Mouse (Mus musculus): ENCODE data around the gene Rpn1.

Gene Rpn1

DNA sequence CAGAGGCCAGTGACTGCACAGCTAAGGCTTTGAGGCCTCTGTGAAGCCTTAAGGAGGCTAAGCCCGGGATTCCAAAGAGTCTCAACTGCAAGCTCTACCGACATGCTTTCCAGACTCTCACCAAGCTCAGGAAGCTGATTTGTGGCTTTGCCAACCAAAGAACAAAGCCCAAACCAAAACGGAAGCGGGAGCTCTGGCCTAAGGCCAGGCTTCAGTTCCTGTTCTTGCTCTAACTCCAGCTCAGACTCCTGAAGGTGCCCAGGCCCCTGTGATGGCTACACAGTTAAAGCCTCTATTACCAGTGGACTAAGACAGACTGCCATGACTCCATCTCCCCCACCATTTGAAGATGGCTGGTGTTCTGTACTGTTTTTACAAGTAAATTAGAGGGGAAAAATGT, 19.2 kb upstream of the Rpn1 start:
- CTCF ChIA-PET, result interaction anchor here (0.6 kb wide), 1 partner anchor 131 kb away, joined by 4 read pairs; no protein-coding TSS in a partner anchor

DNA sequence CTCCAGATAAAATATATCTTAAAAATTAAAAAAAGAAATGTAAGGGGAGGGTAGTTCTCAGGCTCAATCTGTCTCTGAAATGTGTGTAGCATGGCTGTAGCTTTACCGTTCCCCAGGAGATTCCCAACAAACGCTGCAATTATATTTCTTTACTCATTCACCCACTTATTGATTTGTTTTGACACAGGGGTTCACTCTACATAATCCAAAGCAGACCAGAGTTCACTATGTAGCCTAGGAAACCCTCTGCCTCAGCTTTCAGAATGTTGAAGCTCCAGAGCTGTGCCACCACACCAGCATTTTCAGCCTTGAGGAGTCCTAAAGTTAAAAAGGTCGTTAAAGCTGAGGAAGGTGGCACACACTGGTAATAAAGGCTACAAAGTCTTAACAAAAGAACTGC, 18.3 kb upstream of the Rpn1 start:
- CTCF ChIA-PET, result interaction anchor here (0.6 kb wide), 1 partner anchor 130 kb away, joined by 4 read pairs; no protein-coding TSS in a partner anchor

DNA sequence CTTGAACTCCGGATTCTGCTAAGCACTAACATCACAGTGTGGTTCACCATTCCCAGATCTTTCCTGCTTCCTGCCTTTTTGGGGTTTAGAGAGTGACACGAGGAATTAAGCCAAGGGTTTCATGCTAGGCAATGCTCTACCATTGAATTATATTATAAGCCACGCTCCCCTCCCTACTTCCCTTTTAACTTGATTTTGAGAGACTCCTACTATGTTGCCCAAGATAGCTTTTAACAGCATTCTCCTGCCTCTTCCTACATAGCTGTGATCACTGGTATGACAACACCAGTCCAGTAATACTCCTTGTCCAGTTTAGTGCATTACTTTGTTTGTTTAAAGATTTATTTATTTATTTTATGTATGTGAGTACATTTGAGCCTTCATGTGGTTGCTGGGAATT, 16.6 kb upstream of the Rpn1 start:
- CTCF ChIA-PET, result no interaction called here

DNA sequence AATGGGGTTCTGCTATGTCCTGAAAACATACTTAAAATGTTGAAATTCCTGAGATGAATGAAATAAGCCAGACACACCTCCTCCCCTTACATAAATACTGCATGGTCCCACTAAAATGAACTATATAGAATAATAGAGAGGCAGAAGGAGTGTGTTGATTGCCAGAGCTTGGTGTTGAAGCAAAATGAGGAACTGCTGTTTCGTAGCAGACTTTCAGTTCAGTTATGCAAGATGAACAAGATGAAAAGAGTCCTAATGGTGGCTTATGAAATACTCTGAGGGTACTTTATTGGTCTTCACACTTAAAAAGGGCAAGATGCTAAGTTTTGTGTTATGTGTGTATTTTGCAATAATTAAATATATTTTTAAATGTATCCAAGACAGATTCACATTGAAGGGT, 15.5 kb upstream of the Rpn1 start:
- CTCF ChIA-PET, result interaction anchor here (0.6 kb wide), 1 partner anchor 30 kb away, joined by 3 read pairs; no protein-coding TSS in a partner anchor

DNA sequence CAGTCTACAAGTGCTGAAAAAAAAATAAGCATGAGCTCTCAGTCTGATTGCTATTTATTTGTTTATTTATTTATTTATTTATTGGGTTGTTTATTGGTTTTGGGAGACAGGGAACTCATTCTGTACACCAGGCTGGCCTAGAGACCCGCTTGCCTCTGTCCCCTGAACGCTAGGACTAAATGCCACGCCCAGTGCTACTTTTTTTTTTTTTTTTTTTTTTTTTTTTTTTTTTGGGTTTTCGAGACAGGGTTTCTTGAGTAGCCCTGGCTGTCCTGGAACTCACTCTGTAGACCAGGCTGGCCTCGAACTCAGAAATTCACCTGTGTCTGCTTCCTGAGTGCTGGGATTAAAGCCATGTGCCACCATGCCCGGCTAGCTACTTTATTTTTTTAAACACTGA, 13.8 kb upstream of the Rpn1 start:
- CTCF ChIA-PET, result no interaction called here

DNA sequence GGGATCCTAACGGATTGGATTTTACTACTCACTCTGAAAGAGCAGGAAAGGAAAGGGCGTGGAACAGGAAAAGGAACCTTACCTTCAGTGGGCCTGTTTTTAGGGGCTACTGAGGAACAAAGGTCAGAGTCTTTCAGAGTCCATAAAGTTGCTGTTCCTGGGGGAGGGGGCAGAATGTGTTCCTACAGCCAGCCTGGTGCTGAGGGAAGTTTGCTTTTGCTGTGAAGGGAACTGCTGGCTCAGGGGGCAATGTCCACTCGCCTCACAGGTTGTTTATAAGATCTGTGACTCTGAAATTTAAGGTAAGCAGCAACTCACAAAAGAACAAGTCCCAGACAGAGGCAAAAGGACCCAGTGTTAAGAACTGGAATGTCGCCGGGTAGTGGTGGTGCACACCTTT, 13.1 kb upstream of the Rpn1 start:
- CTCF ChIA-PET, result no interaction called here

DNA sequence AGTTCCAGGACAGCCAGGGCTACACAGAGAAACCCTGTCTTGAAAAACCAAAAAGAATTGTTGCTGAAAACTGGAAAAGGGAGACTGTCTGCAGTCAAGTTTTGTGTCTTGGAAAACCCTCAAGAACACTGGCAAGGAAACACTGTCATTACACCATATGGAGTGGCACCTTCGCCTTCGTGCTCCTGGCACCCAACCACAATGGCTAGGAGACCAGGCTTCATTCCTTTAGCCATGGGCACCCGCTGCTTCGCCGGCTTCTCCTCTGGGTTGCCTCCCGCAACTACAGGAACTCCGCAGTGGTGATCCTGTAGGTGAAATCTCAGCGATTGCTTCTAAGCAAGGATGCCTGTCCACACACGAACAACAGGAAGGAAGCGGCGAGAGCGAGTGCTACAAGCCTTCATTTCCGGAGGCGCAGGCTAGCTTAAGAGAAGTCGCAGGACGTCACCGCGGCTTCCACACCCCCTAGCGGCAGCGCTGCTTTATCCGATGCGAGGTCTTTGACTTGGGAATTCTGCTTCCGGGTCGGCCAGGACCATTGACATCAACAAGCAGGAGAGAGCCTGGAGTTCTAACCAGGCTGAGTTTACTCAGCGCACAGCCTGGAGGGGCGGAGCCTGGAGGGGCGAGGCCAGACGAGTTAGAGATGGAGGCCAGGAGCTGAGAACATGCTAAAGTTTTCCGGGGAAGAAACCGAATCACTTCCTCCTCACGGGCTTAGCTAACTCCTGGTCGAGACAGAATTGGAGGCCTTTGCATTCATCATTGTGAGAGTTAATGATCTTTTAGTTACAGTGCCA, 9.3 kb upstream of the Rpn1 start:
- CTCF ChIA-PET, result interaction anchor here (1.0 kb wide), 1 partner anchor 30 kb away, joined by 4 read pairs; the partner anchor contains the start of gene Rab7

DNA sequence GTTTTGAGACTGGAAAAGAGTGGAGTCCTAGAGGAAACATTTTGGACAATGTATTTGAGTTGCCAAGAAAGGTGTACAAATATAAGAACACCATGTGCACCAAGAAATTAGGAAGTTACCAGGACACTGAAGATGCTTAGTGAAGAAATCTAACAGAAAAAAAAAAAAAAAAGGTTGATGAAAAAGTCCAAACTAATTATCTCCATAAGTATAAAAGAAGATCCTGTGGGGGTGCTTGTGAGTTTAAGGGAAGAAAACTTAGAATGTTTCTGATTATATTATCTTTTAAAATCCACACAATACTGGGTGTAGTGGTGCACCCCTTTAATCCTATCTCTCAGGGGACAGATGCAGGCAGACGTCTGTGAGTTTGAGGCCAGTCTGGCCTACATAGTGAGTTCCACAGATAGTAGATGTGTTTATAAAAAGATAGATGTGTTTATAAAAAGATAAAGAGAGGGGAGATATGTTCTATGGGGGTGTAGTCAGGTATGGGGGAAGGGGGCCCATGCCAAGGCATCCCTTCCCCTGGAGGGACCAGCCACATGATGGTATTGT, 8.2 kb upstream of the Rpn1 start:
- CTCF ChIA-PET, result no interaction called here

DNA sequence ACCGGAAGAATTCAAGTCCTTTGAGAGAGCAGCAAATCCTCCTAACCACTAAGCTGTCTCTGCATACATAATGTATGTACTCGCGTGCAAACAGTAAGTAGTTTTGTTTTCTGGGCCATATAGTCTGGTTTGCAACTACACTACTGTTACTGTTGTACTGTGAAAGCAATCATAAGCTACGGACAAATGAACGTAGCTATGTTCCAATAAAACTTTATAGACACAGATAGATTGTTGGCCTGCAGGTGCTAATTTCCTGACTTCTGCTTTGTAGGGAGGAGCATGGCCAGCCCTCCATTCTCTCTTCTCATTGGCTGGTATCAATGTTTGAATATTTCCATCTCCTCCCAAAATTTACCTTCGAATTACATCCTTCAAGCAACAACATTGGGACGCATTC, 1.2 kb upstream of the Rpn1 start:
- CTCF ChIA-PET, result interaction anchor here (0.5 to 1.4 kb wide), 3 partner anchors 38 to 1698 kb away, joined by 3 to 4 read pairs (median 4); partner anchors contain the start of gene Rab7

DNA sequence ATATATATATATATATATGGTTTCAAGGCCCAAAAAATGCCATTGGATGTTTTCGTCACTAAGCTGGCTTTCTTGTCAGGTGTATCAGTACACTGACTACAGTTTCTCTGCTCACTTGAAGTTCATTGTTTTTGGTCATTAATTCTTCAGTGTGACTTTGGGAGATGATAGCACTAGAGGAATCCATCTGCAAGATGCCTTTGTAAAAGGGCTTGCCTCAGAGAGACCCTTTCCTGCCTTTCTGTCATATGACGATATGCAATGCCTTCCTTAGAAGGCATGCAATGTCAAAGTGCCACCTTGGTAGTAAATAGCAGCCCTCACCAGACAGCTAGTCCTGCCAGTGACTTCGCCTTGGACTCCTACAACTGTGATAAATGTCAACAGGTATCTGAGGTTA, 610 bp upstream of the Rpn1 start:
- CTCF ChIA-PET, result interaction anchor here (1.4 kb wide), 1 partner anchor 38 kb away, joined by 4 read pairs; the partner anchor contains the start of gene Rab7

DNA sequence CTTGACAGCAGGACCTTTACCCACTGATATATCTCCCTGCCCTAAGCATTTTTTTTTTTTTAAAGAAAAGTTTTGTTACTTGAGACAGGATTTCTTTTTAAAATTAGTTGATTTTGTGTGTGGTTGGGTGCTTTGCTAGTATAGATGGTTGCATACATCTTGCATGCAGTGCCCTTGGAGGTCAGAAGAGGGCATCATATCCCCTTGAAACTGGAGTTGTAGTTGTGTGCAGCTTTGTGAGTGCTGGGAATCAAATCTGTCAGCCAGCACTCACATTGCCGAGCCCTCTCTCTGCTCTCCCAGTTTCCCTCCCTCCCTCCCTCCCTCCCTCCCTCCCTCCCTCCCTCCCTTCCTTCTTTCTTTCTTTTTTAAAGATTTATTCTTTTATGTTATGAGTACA, 4.7 kb downstream of the Rpn1 start:
- CTCF ChIA-PET, result interaction anchor here (1.4 kb wide), 1 partner anchor 9 kb away, joined by 3 read pairs; no protein-coding TSS in a partner anchor

DNA sequence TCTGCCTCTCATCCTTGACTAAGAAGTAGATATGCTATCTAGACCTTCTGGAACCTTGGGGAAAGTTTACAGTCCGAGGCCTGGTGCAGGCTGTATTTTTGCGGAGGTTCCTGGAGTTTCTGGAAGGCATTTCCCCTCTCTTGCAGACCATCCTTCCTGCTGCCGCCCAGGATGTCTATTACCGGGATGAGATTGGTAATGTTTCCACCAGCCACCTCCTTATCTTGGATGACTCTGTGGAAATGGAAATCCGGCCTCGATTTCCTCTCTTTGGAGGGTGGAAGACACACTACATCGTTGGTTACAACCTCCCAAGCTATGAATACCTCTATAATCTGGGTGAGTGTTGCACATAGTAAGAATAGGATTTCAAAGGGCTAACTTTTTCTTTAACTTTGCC, 11.1 kb downstream of the Rpn1 start:
- CTCF ChIA-PET, result interaction anchor here (0.6 kb wide), 1 partner anchor 11 kb away, joined by 3 read pairs; the partner anchor contains the start of gene Rpn1

DNA sequence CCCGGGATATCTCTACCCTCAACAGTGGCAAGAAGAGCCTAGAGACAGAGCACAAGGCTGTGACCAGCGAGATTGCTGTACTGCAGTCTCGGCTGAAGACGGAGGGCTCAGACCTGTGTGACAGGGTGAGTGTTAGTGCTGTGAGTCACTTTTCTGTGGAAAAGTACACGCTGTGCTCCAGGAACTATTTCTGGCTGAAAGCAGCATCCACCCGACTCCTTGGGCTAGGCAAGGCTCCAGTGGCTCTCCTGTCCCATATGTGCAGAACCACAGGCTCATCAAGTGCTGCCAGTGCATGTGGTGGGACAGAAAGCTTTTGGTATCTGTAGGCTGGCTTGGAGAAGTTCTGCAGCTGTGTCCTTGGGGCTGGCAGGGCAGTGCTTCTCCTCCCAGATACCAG, 17.8 kb downstream of the Rpn1 start:
- CTCF ChIA-PET, result no interaction called here

DNA sequence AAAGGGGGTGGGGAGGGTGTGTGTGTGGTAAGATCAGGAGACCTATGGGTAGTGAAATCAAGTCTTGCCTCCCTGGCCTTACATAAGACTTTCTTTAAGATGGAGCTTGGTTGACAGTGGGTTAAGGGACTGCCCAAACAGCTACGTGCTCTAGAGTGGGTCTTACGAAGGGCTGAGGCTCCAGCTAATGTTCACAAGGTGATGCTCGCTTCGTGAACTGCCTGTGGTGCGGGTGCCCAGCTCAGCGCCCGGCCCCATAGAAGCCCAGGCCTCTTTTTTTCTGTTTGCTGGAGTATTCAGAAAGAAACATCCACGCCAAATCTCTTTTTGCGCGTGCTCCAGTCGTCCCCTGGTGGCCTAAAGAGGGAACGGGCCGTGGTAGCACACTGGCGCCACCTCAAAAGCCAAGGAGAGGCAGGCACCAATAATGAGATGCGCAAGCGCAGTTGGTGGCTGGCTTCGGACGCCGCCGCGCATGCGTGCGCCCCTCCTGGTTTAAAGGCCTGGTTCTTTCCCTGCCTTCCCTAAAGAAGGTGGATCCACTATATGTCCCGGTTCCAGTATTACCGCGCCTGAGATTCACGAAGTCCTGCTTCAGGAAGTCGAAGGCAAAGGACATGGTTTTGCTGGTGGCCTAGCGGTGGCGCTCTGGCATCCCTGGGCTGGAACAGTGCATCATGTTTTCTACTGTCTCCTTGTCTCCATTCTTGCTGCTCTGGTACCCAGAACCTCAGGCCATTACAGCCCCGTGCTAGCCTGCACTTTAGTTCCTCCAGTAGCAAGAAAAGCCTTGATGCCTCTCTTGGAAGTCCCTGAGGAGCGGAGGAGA, 21.7 kb downstream of the Rpn1 start:
- CTCF ChIA-PET, result interaction anchor here (0.7 to 0.8 kb wide), 2 partner anchors 9 to 61 kb away, joined by 3 to 5 read pairs; partner anchors contain the start of gene Rab7

DNA sequence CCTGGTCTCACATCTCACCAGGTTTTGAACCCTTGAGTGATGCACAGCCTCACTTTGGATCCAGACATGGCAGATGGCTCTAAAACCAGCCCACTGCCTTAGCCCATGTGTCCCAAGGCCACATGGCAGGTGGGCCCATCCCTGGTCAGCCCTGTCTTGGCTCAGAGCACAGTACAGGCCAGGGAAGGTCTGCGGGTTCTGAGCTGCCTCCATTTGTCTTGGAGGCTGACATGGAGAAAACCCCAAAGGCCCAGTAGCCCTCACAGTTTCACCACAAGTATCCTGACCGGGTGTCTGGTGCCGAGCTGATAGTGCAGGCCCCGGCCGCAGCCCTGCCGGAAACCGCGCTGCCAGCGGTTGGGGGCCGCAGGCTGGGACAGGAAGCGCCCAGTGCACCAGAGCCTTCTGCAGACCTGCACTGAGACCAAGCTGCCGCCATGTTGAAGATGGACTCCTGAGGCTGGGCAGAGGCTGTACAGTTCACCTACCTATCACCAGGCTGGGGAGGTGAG, 22.4 kb downstream of the Rpn1 start:
- CTCF ChIA-PET, result no interaction called here

DNA sequence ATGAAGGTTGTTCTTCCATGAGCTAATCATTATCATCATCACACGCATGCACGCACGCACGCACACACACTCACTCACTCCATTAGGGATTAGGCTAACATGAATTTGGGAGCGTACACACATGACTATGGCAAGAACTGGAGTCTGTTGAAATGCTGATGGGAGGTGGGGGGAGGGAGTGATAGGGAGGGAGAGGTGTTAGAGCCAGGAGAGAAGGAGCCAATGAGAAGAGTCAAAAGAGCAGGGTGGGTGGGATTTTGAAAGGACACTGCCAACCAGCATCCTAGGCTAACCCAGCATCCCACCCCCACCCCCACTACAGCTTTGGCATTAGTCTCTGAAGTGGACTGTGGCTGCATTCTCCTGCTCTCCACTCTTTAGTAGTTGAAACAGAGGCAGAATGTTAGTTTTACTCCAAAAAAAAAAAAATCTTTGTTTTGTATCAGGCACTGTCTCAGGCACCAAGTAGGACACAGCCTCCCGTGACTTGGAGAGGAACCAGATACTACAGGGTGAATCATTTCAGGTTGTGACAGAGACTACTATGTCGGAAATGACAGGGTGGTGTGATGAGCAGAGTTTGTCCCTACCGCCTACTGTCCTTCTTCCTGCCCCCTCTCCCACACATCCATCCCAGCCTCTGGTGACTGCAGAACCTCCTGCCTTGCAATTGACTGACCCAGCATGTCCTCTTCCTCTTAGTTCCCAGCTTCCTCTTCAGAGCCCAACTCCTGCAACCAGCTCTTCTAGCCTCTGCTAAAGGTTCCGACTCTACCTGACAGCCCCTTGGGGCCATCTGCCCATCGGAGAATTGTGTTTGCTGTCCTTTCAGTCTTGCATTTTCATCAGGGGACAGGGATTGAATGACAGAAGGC, 23.6 kb downstream of the Rpn1 start:
- CTCF ChIA-PET, result interaction anchor here (0.6 kb wide), 1 partner anchor 76 kb away, joined by 3 read pairs; no protein-coding TSS in a partner anchor

DNA sequence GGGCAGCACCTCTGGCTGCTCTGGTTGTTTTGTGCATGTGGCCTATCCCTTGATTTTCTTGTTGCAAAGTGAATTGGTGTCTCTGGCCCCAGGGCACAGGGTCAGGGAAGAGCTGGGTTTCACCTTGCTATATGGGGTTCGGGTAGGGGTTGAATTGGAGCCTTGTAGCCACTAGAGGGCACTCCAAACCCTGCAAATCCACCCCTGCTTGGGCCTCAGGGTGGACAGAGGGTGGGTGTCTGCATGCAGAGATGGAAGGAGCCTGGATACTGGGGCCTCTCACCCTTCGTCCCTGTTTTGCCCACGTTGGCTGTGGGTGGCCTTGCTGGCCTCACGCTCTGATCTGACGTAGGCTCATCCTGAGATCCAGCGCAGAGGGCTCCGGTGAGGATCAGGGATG, 28.9 kb downstream of the Rpn1 start:
- CTCF ChIA-PET, result no interaction called here

DNA sequence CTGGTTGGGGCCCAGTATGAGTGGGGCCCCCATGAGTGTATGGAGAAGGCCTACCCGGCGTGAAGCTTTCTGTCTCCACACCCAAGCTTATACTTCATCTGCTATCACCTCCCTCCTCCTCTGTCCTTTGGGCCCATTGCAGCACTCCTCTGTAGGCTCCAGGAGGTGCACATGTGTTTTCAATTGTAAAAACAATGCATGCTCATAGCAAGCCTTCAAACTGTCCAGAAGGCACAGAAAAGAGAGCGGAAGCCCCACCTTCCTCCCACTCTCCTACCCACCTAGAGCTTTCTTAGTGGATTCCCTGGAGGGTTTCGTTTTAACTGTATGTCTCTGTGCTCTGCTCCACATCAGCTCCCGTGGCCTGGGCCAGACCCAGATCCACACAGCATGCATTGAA, 30.1 kb downstream of the Rpn1 start:
- CTCF ChIA-PET, result interaction anchor here (0.5 to 0.7 kb wide), 2 partner anchors 26 to 183 kb away, joined by 3 to 5 read pairs; no protein-coding TSS in a partner anchor

DNA sequence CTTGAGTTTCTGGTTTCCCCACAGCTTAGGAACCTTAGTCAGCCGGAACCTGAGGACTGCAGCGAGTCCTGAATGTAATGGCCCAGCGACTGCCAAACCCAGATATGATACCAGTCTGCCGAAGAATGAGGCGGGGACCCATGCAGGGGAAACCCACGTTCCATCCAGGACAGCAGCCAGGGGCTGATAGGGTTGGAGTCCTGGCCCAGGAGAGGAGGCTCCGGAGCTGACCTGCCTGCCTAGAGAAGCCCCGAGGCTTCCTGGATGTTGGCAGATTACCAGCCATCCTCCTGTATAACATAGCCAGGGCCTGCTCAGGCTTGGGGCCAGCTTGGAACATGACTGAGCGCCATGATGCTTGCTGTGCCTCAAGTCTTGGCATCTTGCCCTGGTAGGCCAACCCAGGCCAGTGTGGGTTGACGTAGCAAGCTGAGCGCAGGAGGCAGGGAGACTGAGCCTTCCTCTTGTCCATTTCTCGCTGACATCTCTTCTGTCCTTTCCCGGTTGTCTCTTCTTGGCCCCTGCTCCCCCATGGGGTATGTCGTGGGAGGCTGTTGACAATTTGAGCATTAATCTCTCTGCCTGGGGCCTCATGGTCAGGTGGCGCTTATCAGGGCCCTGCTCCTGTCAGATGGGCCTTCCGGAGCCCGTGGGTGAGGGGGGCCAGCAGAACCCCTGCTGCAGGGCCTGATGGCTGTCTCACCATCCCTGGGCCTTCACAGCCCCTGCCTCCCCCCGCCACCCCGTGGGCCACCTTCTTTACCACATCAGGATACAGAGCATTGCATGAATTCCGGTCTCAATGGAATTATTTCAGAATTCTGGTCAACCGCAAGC, 32.3 kb downstream of the Rpn1 start:
- CTCF ChIA-PET, result no interaction called here

DNA sequence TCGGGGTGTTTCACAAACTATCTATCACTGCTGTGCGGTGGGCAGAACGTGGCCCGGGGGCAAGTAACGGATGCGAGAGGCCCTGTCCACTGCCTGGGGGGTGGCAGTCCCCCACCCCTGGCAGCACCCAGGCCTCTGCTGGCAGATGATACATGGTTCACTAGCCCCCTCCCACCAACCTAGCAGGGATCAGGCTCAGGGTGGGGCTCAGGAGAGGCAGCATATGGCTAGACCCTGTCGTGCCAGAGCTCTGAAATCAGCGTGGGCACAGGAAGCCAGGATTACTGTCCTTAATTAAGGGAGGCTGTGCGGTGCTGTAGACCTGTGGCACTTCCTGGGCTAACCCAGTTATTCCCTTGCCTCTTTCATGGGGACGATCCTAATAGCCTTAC, 32.9 kb downstream of the Rpn1 start:
- CTCF ChIA-PET, result no interaction called here
